Mouse (Mus musculus) ovary, adult 18-20 months (tissue): ENCODE data around the gene Sema4a.
"Not testable (repeated sequence)": the region's sequence is repeated elsewhere in the genome, so short reads cannot be mapped to it uniquely, and the experiment has no call there.

Experiments
- DNase-seq: peaks from one replicate; pipeline ENCODE4 v3.0.0; 2022; ENCODE audit warnings: low spot score, mixed read lengths

Gene Sema4a

GRCm38 (mm10) chr3:88455588-88456264 lies 5.3 kb downstream of the Sema4a start:
- DNase-seq = peak; percentile 56

DNA sequence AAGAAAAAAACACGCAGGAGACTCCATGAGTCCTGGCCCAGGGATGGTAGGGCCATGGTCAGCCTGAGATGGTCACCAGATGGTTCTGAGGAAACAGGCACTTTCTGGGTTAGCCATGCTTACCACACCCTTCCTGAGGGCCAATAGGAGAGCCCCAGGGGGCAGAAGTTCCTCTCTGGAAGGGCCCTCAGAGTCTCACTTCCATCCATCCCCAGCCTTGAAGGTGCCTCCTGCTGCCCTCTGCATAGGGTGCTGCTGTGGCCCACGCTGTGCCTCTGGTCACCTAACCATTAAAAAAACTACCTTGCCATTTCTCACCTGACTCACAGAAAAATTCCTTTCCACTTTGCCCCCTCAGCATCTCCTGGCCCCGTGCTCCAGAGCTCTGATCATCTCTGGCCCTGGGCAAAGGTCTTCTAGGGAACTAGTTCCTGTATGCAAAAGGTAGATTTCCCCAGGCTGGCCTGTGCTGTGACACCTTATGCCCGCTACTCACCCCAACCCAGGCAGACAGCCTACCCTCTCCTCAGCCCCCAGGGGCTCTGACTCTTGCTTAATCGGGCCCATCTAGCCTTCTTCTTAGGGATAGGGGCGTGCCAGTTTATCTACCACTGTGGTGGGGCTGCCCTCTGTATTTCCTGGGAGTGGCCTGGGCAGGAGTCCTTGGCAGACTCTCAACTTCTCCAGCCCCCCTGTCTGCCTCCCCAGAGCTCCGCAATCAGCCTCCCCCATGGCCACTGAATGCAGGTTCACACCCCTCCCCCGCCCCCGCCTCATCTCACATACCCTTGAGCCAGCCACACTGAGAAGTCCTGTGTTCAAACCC lies 6.0 kb downstream of the Sema4a start:
- DNase-seq = no peak

- DNase-seq = no peak
Observed at GRCm38 (mm10) chr3:88453986-88454385, 7.0 kb downstream of the Sema4a start.

- no peak for DNase-seq
Observed at GRCm38 (mm10) chr3:88453369-88453768, 7.6 kb downstream of the Sema4a start.

GRCm38 (mm10) chr3:88452716-88453115 lies 8.3 kb downstream of the Sema4a start:
- DNase-seq = no peak

GRCm38 (mm10) chr3:88452246-88452645 lies 8.7 kb downstream of the Sema4a start:
- no peak for DNase-seq

DNA sequence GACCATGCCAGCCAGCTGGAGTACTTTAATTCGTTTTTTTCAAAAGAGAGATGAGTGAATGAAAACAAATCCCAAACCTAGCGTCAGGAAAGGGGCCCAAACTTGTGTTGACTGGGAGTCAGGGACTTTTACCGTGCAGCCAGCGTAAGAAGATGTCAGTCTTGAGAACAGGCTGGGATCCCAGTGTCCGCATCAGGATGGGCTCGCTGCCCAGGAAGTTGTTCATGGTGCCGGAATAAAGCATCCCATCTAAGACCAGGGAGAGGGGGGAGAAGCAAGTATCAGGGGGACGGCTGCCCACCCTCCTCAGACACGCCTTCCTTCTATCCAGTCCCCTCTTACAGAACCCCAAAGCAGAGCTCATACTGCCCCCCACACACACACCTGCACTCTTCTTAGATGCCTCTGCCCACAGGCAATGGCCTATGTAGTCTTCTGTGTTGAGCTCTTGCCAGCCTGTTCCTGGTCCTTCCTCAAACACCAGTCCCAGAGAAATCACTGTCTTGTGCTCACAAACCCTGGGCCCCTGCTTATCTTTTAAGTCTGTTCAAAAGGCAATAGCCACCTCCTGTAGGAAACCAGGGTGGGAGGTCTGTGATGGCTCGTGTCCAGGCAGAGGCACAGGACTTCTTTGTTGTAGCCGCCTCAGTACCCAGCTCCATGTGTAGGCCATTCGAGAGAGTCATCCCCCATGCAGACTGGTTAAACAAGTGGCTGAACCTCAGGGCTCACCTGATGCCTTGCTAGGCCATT lies 10.4 kb downstream of the Sema4a start:
- no peak for DNase-seq

DNA sequence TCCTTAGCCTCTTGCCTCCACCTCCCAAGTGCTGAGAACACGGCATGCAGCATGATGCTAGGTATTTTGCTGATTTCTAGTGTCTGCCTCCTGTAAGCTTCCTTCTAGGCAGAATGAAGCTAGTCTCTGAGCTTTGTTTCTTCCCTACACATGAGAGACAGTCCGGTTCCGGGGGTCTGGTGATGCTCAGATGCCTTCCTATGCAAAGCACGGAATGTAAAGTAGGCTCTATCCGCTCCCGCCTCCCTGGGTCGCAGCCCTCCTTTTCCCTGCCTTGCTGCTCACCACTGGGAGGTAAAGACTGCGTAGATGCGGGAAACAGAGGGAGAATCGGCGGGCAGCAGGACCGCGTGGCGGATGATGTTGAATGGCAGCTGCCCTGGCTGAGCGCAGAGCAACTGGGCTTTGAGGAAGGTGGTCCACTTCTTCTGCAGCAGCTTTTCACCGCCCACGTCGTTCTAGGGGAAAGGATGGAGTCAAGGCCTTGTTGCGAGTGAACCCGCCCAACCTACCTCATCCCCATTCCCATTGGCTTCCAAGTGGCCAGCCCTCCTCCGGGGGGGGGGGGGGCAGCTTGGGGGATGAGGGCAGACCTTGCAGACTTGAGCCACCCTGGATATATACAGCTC lies 11.5 kb downstream of the Sema4a start:
- DNase-seq = peak; percentile 55

GRCm38 (mm10) chr3:88448443-88448842 lies 12.5 kb downstream of the Sema4a start:
- no peak for DNase-seq

DNA sequence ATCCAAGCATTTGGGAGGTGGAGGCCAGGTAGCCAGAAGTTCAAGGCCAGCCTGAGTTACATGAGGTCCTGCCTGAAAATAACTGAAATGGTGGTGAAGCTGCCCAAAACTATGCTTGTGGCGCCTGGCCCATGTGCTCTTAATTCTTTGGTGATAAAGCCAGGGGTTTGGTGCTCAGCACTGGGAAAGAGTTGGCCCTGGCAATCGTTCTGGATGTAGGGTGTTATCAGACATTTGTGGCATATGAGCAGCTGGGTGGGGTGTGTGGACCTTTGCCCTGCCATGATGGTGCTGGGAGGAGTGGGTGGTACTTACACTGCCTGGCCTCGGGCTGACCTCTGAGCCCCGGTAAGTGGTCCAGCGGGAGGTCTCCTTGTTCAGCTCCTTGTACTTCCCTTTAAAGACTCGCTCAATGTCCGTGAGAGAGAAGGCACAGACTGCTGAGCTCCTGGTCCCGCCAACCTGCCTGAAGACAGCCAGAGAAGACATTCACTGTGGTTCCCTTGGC lies 13.3 kb downstream of the Sema4a start:
- DNase-seq = no peak

- no peak for DNase-seq
Observed at GRCm38 (mm10) chr3:88446471-88447123, 14.4 kb downstream of the Sema4a start.

- DNase-seq = no peak
Observed at GRCm38 (mm10) chr3:88442888-88443287, 18.1 kb downstream of the Sema4a start.

- DNase-seq = no peak
Observed at GRCm38 (mm10) chr3:88442488-88442887, 18.5 kb downstream of the Sema4a start.

GRCm38 (mm10) chr3:88440500-88441381 lies 20.2 kb downstream of the Sema4a start:
- DNase-seq = no peak

DNA sequence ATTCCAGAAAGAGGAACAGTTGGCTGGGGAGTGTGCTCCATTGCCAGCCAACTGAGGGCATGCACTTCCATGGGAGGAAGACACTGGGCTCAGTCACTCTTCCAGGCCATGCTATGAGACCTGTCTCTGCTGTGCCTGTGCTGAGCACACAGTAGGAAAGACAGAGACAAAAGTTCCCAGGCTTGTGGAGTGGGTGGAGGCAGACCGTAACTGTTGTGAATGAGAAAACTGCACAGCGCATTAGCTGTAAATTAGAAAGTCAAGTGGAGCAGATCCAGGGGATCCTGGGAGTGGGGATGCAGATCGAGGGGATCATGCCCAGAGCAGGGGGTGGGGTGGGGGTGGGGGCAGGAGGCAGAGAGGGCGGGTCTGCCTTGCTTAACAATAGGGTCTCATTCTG lies 21.4 kb downstream of the Sema4a start:
- DNase-seq = no peak

DNA sequence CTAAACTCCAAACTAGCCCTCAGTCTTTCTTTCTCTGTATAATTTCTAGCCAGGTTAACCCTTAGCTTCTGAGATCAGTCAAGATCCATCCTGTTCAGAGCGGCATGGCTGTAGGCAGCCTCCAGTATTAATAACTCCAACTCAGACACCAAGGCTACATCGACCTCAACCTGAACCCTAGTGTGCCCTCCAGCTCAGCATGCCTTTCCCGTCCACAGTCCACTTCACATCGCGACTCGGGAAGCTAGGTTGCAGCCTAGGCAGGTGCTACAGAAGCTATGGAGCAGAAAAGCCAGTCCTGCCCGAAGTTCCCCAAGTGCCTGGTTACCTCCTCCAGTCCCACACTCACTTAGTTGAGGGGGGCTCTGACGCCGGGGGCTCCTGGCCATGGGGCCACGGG lies 23.5 kb downstream of the Sema4a start:
- no peak for DNase-seq

DNA sequence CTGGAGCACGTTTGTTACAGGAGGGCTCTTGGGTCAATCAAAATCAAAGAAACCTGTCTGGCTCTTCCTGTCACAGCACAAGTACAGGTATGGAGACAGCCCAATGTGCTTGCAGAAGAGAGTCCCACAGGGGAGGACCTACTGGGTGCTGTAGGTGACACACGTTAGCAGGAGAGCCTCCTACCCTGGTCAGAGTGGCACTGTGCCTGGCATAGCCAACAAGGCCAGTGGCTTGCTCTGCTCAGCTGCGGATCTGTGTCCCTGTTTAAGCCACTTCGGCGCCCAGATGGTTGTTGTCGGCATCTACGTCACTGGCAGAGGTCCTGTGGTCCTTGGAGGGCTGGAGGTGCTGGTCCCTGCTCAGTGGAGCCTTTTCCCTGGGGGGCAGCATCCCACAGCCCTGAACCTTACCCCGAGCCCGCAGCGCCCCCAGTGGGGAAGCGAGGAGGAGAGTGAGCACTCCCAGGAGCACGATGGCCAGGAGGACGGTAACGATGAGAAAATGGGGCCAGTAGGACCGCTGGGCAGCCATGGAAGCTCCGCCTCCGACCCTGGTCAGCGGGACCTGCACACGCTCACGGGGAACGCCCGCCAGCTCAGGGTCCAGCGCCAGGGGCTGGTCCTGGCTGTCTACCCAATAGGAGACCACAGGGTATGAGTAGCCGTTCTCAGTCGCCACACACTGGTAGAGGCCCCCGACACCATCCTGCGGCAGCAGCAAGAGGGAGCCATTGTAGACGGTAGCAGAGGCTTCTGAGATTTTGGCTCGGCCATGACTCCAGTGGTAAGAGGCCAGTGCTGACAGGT lies 24.4 kb downstream of the Sema4a start:
- DNase-seq = no peak

DNA sequence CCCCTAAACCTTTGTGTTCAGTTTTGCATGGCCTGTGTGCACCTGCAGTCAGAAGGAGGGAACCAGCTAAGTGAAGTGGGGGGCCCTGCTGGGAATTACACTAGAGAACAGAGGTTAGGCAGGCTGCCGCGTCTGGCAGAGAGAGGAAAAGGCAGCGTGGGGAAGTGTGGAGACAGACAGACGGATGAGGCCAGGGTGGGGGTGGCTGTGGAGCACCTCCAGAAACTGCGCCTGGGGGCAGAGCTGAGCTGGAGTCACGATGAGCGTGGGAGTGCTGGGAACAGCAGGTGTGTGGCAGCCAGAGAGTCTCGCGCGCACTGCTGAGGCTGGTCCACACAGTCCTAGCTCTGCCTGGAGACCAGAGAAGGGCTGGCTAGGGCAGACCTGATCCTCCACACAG lies 25.5 kb downstream of the Sema4a start:
- no peak for DNase-seq

DNA sequence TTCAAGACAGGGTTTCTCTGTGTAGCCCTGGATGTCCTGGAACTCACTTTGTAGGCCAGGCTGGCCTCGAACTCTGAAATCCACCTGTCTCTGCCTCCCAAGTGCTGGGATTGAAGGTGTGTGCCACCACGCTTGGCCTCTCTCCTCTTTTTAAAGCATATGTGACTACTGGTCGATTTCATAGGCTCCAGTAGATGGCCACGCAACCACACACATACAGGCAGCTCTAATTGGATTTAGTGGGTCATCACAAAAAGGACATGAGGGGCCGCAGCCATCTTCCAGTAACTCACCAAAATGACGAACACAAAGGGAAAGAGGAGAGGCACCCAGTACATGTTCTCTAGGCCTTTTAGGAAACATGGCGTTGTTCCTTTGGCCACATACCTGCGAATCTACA lies 32.3 kb downstream of the Sema4a start:
- DNase-seq = not testable (repeated sequence)
